Mouse (Mus musculus): ENCODE data around the gene Espn. TPM values are rescaled to one million over a fixed set of nuclear protein-coding genes. Genes with fewer than 3 reads are reported as not detected.

The Espn gene
- total RNA-seq, 2 experiments from 2014 or later: 0.32 to 0.41 TPM

GRCm38 (mm10) chr4:152110689-152111088 lies 41.5 kb downstream of the Espn start:
- DNase-seq (ENCODE audit: extremely low spot score in 1 of 2, low spot score in 2 of 2): no peak
- intact Hi-C loops (cut with DNase I): no loop called here

- intact Hi-C loops (cut with DNase I): no loop called here
- DNase-seq (ENCODE audit: extremely low spot score in 1 of 2, low spot score in 2 of 2): no peak
Measured at GRCm38 (mm10) chr4:152109509-152109908, 42.7 kb downstream of the Espn start.

GRCm38 (mm10) chr4:152108673-152109072 lies 43.5 kb downstream of the Espn start:
- no peak for DNase-seq (ENCODE audit: extremely low spot score in 1 of 2, low spot score in 2 of 2)
- intact Hi-C loops (cut with DNase I): no loop called here

GRCm38 (mm10) chr4:152107971-152108509 lies 44.1 kb downstream of the Espn start:
- DNase-seq (ENCODE audit: extremely low spot score in 1 of 2, low spot score in 2 of 2): peak; percentile 65 to 77

GRCm38 (mm10) chr4:152107493-152107892 lies 44.7 kb downstream of the Espn start:
- intact Hi-C loops (cut with DNase I): no loop called here
- peak in 1 of 2 experiments; percentile 59 for DNase-seq (ENCODE audit: extremely low spot score in 1 of 2, low spot score in 2 of 2)

More at GRCm38 (mm10) chr4:152107971-152108509, 44.1 kb downstream of the Espn start:
- intact Hi-C loops (cut with DNase I): no loop called here

- no peak for DNase-seq (ENCODE audit: extremely low spot score in 1 of 2, low spot score in 2 of 2)
- intact Hi-C loops (cut with DNase I): no loop called here
Measured at GRCm38 (mm10) chr4:152106746-152107145, 45.4 kb downstream of the Espn start.

GRCm38 (mm10) chr4:152103025-152103424 lies 49.1 kb downstream of the Espn start:
- peak in 1 of 2 experiments; percentile 82 for DNase-seq (ENCODE audit: extremely low spot score in 1 of 2, low spot score in 2 of 2)
- intact Hi-C loops (cut with DNase I): no loop called here

GRCm38 (mm10) chr4:152101921-152102320 lies 50.2 kb downstream of the Espn start:
- intact Hi-C loops (cut with DNase I): no loop called here
- no peak for DNase-seq (ENCODE audit: extremely low spot score in 1 of 2, low spot score in 2 of 2)

GRCm38 (mm10) chr4:152101081-152101653 lies 51.0 kb downstream of the Espn start:
- no peak for DNase-seq (ENCODE audit: extremely low spot score in 1 of 2, low spot score in 2 of 2)
- intact Hi-C loops (cut with DNase I): no loop called here

GRCm38 (mm10) chr4:152100541-152100940 lies 51.6 kb downstream of the Espn start:
- DNase-seq (ENCODE audit: extremely low spot score in 1 of 2, low spot score in 2 of 2): no peak
- intact Hi-C loops (cut with DNase I): no loop called here

GRCm38 (mm10) chr4:152097911-152098799 lies 54.0 kb downstream of the Espn start:
- peak in 1 of 2 experiments; percentile 78 for DNase-seq (ENCODE audit: extremely low spot score in 1 of 2, low spot score in 2 of 2)

GRCm38 (mm10) chr4:152096927-152097326 lies 55.2 kb downstream of the Espn start:
- intact Hi-C loops (cut with DNase I): no loop called here
- peak in 1 of 2 experiments; percentile 74 for DNase-seq (ENCODE audit: extremely low spot score in 1 of 2, low spot score in 2 of 2)

More at GRCm38 (mm10) chr4:152097911-152098799, 54.0 kb downstream of the Espn start:
- intact Hi-C loops (cut with DNase I): no loop called here

- peak in 1 of 2 experiments; percentile 90 for DNase-seq (ENCODE audit: extremely low spot score in 1 of 2, low spot score in 2 of 2)
- intact Hi-C loops (cut with DNase I): no loop called here
Measured at GRCm38 (mm10) chr4:152095937-152096910, 55.9 kb downstream of the Espn start.

- peak in 1 of 2 experiments; percentile 58 for DNase-seq (ENCODE audit: extremely low spot score in 1 of 2, low spot score in 2 of 2)
- intact Hi-C loops (cut with DNase I): no loop called here
Measured at GRCm38 (mm10) chr4:152094233-152094632, 57.9 kb downstream of the Espn start.

GRCm38 (mm10) chr4:152092751-152093293 lies 59.3 kb downstream of the Espn start:
- intact Hi-C loops (cut with DNase I): no loop called here
- no peak for DNase-seq (ENCODE audit: extremely low spot score in 1 of 2, low spot score in 2 of 2)

GRCm38 (mm10) chr4:152090191-152090590 lies 62.0 kb downstream of the Espn start:
- DNase-seq (ENCODE audit: extremely low spot score in 1 of 2, low spot score in 2 of 2): no peak

GRCm38 (mm10) chr4:152088556-152089120 lies 63.5 kb downstream of the Espn start:
- intact Hi-C loops (cut with DNase I): no loop called here

More at GRCm38 (mm10) chr4:152090191-152090590, 62.0 kb downstream of the Espn start:
- intact Hi-C loops (cut with DNase I): no loop called here

GRCm38 (mm10) chr4:152088133-152088532 lies 64.0 kb downstream of the Espn start:
- DNase-seq (ENCODE audit: extremely low spot score in 1 of 2, low spot score in 2 of 2): peak in 1 of 2 experiments; percentile 57
- intact Hi-C loops (cut with DNase I): no loop called here

More at GRCm38 (mm10) chr4:152088556-152089120, 63.5 kb downstream of the Espn start:
- peak; percentile 73 to 83 for DNase-seq (ENCODE audit: extremely low spot score in 1 of 2, low spot score in 2 of 2)

Data from left cerebral cortex, postnatal 10 days (tissue).